Comparison of ENCODE assay signal across 8 mouse cellular contexts in the genomic region with DNA sequence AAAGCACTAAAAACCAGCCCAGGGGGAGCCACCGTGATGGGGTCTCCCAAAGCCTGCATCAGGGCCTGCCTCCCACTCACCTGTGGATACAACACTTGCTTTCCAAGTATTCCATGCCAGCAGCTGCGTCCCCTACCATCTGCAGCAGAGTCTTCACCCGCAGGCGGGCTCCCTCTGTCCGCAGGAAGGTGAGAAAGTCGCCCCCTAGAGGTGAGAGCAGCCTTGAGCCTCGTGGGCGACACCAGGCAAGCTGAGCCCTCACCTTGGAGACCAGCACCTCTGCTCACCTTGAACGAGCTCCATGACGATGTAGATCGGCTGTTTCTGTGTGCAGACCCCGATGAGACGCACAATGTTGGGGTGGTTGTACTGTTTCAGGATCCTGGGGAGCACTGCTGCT. TPM values are rescaled to one million over a fixed set of nuclear protein-coding genes. Genes with fewer than 3 reads are reported as not detected.
DNase-seq lines count a peak whose midpoint lies in the region; TF ChIP-seq lines count a peak whose summit lies in the region.

No protein-coding gene starts in this region.

- intact Hi-C loops in left cerebral cortex, adult 2 months (cut with DNase I) = loop anchor here (10.0 kb wide), 1 partner anchor 235 kb away; no protein-coding TSS in a partner anchor
- intact Hi-C loops in heart, postnatal 36 days (cut with DNase I) = loop anchor here (5.0 kb wide), 1 partner anchor 237 kb away; no protein-coding TSS in a partner anchor

- no peak overlapping the region for H3K4me3 ChIP-seq in left cerebral cortex, adult 2 months

- no peak overlapping the region for H3K27ac ChIP-seq in left cerebral cortex, adult 2 months

- TF ChIP-seq CTCF in left cerebral cortex, adult 2 months (IDR thresholded peaks at IDR 0.05) = peak; percentile 48

- DNase-seq in adrenal gland, adult (ENCODE audit: inconsistent age in 2 of 2, low spot score in 1 of 2) = peak; percentile 55 to 76
- DNase-seq in adrenal gland, adult 18-20 months (ENCODE audit: low spot score in 2 of 2) = no peak
- no peak for DNase-seq in left cerebral cortex, adult 2 months (ENCODE audit: extremely low spot score in 1 of 2, low spot score in 2 of 2)
- no peak for DNase-seq in left cerebral cortex, adult 11 months (ENCODE audit: low spot score)
- peak; percentile 66 for DNase-seq in induced T-regulatory cell, adult 2 months (ENCODE audit: low read depth)
- peak; percentile 48 for DNase-seq in testis, postnatal 14 days (ENCODE audit: low spot score)
- DNase-seq in left cerebral cortex, adult 18-20 months (ENCODE audit: low spot score in 2 of 2) = no peak
- no peak for DNase-seq in heart, postnatal 36 days

RNA-seq across cellular contexts. Expression of gene Fes, which starts 8.2 kb away (rescaled TPM):
- 10 to 100 TPM in 1 of 2 experiments, 1 to 10 TPM in 1; 8.4 to 13.0 TPM for total RNA-seq in adrenal gland, adult 18-20 months (2021)
- total RNA-seq in left cerebral cortex, adult 2 months (2021) = 1 to 10 TPM; 5.3 to 6.8 TPM
- total RNA-seq in left cerebral cortex, adult 18-20 months (2021) = 1 to 10 TPM; 4.5 to 5.8 TPM
- 10 to 100 TPM in 1 of 2 experiments, 1 to 10 TPM in 1; 6.9 to 16.0 TPM for total RNA-seq in heart, postnatal 36 days (2021)

RNA-seq across cellular contexts. Expression of gene Man2a2, which starts 8.4 kb away (rescaled TPM):
- 10 to 100 TPM; 76.6 to 88.8 TPM for total RNA-seq in adrenal gland, adult 18-20 months (2021)
- 100 to 1,000 TPM; 152 to 157 TPM for total RNA-seq in left cerebral cortex, adult 2 months (2021)
- 100 to 1,000 TPM; 147 to 153 TPM for total RNA-seq in left cerebral cortex, adult 18-20 months (2021)
- 10 to 100 TPM; 60.0 to 62.9 TPM for total RNA-seq in heart, postnatal 36 days (2021)

RNA-seq across cellular contexts. Expression of gene Furin, which starts 25.7 kb away (rescaled TPM):
- 100 to 1,000 TPM; 143 to 158 TPM for total RNA-seq in adrenal gland, adult 18-20 months (2021)
- 10 to 100 TPM; 38.0 to 40.7 TPM for total RNA-seq in left cerebral cortex, adult 2 months (2021)
- total RNA-seq in left cerebral cortex, adult 18-20 months (2021) = 10 to 100 TPM; 37.1 to 39.9 TPM
- 100 to 1,000 TPM; 111 to 120 TPM for total RNA-seq in heart, postnatal 36 days (2021)

RNA-seq across cellular contexts. Expression of gene Hddc3, which starts 36.6 kb away (rescaled TPM):
- total RNA-seq in adrenal gland, adult 18-20 months (2021) = 10 to 100 TPM; 38.5 to 45.9 TPM
- total RNA-seq in left cerebral cortex, adult 2 months (2021) = 10 to 100 TPM; 46.4 to 56.4 TPM
- total RNA-seq in left cerebral cortex, adult 18-20 months (2021) = 10 to 100 TPM; 49.7 to 54.5 TPM
- total RNA-seq in heart, postnatal 36 days (2021) = 10 to 100 TPM; 36.1 to 36.4 TPM

RNA-seq across cellular contexts. Expression of gene Unc45a, which starts 38.7 kb away (rescaled TPM):
- total RNA-seq in adrenal gland, adult 18-20 months (2021) = 10 to 100 TPM; 71.5 to 85.8 TPM
- 10 to 100 TPM; 37.7 to 43.7 TPM for total RNA-seq in left cerebral cortex, adult 2 months (2021)
- 10 to 100 TPM; 38.0 to 40.4 TPM for total RNA-seq in left cerebral cortex, adult 18-20 months (2021)
- 10 to 100 TPM; 15.5 to 16.9 TPM for total RNA-seq in heart, postnatal 36 days (2021)

Comparison
In these comparisons a context has a peak if more than half of its experiments do, and no peak if none do; other contexts are left out.
1. DNase-seq: peak in adrenal gland, adult (2 of 2), induced T-regulatory cell, adult 2 months (single experiment) and testis, postnatal 14 days (single experiment); none in adrenal gland, adult 18-20 months (0 of 2), left cerebral cortex, adult 2 months (0 of 2), left cerebral cortex, adult 11 months (single experiment), left cerebral cortex, adult 18-20 months (0 of 2) and heart, postnatal 36 days (0 of 2).